In genomic region chr15:89591317-89591716, GRCm38 (mm10) we compare ENCODE assay signal across 8 mouse cellular contexts. TPM values are rescaled to one million over a fixed set of nuclear protein-coding genes. Genes with fewer than 3 reads are reported as not detected.
DNase-seq lines count a peak whose midpoint lies in the region; ATAC-seq and TF ChIP-seq lines count a peak whose summit lies in the region.

No protein-coding gene starts in this region.

- H3K36me3 ChIP-seq in kidney, embryonic 14.5 days (ENCODE audit: control insufficient read depth, insufficient read depth, low read length): peaks cover 8% of the 10 kb centered on the region; the same call in 1 of the 2 replicates
- peaks cover 7% of the 10 kb centered on the region; the same call in 1 of the 2 replicates for H3K36me3 ChIP-seq in forebrain, embryonic 15.5 days
- no peaks in the 10 kb centered on the region for H3K36me3 ChIP-seq in liver, postnatal 0 days (replicated peaks; ENCODE audit: insufficient read depth, low read length)

- no peak overlapping the region for H3K27ac ChIP-seq in kidney, embryonic 14.5 days (ENCODE audit: low read depth, low read length)
- peak overlapping the region; percentile 61 for H3K27ac ChIP-seq in forebrain, embryonic 15.5 days (replicated peaks)
- no peak overlapping the region for H3K27ac ChIP-seq in liver, postnatal 0 days (ENCODE audit: low read depth)

- H3K9ac ChIP-seq in kidney, embryonic 14.5 days (ENCODE audit: low read depth, low read length): peak overlapping the region; percentile 70
- H3K9ac ChIP-seq in forebrain, embryonic 15.5 days (replicated peaks): peak overlapping the region; percentile 53
- H3K9ac ChIP-seq in liver, postnatal 0 days (replicated peaks): peak overlapping the region; percentile 65

- peaks cover 8% of the 10 kb centered on the region; the same call in 1 of the 2 replicates for H3K4me1 ChIP-seq in kidney, embryonic 14.5 days (ENCODE audit: control insufficient read depth, insufficient read depth, low read length)
- peaks cover 15% of the 10 kb centered on the region for H3K4me1 ChIP-seq in forebrain, embryonic 15.5 days
- peaks cover 5% of the 10 kb centered on the region for H3K4me1 ChIP-seq in liver, postnatal 0 days (ENCODE audit: insufficient read depth)

- H3K4me3 ChIP-seq in kidney, embryonic 14.5 days (ENCODE audit: low read length): peak overlapping the region; percentile 93
- H3K4me3 ChIP-seq in forebrain, embryonic 15.5 days: peak overlapping the region; percentile 57
- H3K4me3 ChIP-seq in liver, postnatal 0 days (ENCODE audit: low read depth, low read length): peak overlapping the region; percentile 79

- TF ChIP-seq CTCF in liver, postnatal 0 days (IDR thresholded peaks at IDR 0.05; ENCODE audit: low read depth): no peak

- no peaks in the 10 kb centered on the region for H3K9me3 ChIP-seq in kidney, embryonic 14.5 days (ENCODE audit: control insufficient read depth, low read length)
- H3K9me3 ChIP-seq in forebrain, embryonic 15.5 days: no peaks in the 10 kb centered on the region
- no peaks in the 10 kb centered on the region for H3K9me3 ChIP-seq in liver, postnatal 0 days (ENCODE audit: low read length)

- no peaks in the 10 kb centered on the region for H3K27me3 ChIP-seq in kidney, embryonic 14.5 days (ENCODE audit: control insufficient read depth, insufficient read depth, low read length)
- H3K27me3 ChIP-seq in forebrain, embryonic 15.5 days: no peaks in the 10 kb centered on the region
- H3K27me3 ChIP-seq in liver, postnatal 0 days (ENCODE audit: insufficient read depth, low read length): no peaks in the 10 kb centered on the region

- intact Hi-C loops in left cerebral cortex, postnatal 36 days (cut with DNase I): no loop called here

- peak overlapping the region; percentile 72 for H3K4me2 ChIP-seq in kidney, embryonic 14.5 days (replicated peaks; ENCODE audit: low read depth, low read length)
- H3K4me2 ChIP-seq in forebrain, embryonic 15.5 days (replicated peaks): peak overlapping the region; percentile 71
- H3K4me2 ChIP-seq in liver, postnatal 0 days (ENCODE audit: low read depth, low read length): peak overlapping the region; percentile 86

- ATAC-seq in kidney, embryonic 14.5 days (ENCODE audit: low FRiP score, low TSS enrichment): peak; percentile 40
- ATAC-seq in forebrain, embryonic 15.5 days (replicated peaks): peak; percentile 24; the same call in 1 of the 2 replicates
- ATAC-seq in liver, postnatal 0 days: peak; percentile 37

- 2% methylated on average over 30 of the region's 30 CpGs for WGBS in kidney, embryonic 14.5 days
- 1% methylated on average over 30 of the region's 30 CpGs for WGBS in forebrain, embryonic 15.5 days
- 2% methylated on average over 30 of the region's 30 CpGs for WGBS in liver, postnatal 0 days (ENCODE audit: insufficient replicate concordance)

- no peak for DNase-seq in kidney, adult 9 months
- DNase-seq in adipocyte (ENCODE audit: low spot score): peak; percentile 8
- no peak for DNase-seq in liver, postnatal 0 days
- no peak for DNase-seq in left cerebral cortex, postnatal 36 days (ENCODE audit: low spot score in 2 of 2)
- no peak for DNase-seq in adrenal gland, postnatal 4 days (ENCODE audit: low spot score in 2 of 2)
- DNase-seq in adrenal gland, adult (ENCODE audit: inconsistent age in 2 of 2, low spot score in 1 of 2): no peak

- TF ChIP-seq EP300 in liver, postnatal 0 days (IDR thresholded peaks at IDR 0.05; ENCODE audit: low read depth): no peak

RNA-seq across cellular contexts. Expression of gene Rabl2, which starts 0.4 kb away (rescaled TPM):
- 66.2 and 66.9 TPM in 2 replicates for polyA plus RNA-seq in kidney, embryonic 14.5 days (2014; fragmentation: Nextera tagmentation; extraction: Ambion mirVana)
- 55.7 and 55.9 TPM in 2 replicates for polyA plus RNA-seq in forebrain, embryonic 15.5 days (2015; fragmentation: Nextera tagmentation; extraction: Ambion mirVana)
- polyA plus RNA-seq in liver, postnatal 0 days (2015; fragmentation: Nextera tagmentation; extraction: Ambion mirVana): 2.8 and 3.2 TPM in 2 replicates
- total RNA-seq in left cerebral cortex, postnatal 36 days (2021): 10 to 100 TPM; 30.4 to 42.5 TPM
- total RNA-seq in adrenal gland, postnatal 4 days (2021): 10 to 100 TPM; 17.3 to 18.3 TPM

RNA-seq across cellular contexts. Expression of gene Acr, which starts 23.2 kb away (rescaled TPM):
- 0.32 TPM in 1 of 2 replicates, not detected in the other for polyA plus RNA-seq in kidney, embryonic 14.5 days (2014; fragmentation: Nextera tagmentation; extraction: Ambion mirVana)
- 1.6 and 1.7 TPM in 2 replicates for polyA plus RNA-seq in forebrain, embryonic 15.5 days (2015; fragmentation: Nextera tagmentation; extraction: Ambion mirVana)
- 0.09 TPM in 1 of 2 replicates, not detected in the other for polyA plus RNA-seq in liver, postnatal 0 days (2015; fragmentation: Nextera tagmentation; extraction: Ambion mirVana)
- 1 to 10 TPM in 1 of 2 experiments, under 1 TPM in 1; 0.91 to 2.3 TPM for total RNA-seq in left cerebral cortex, postnatal 36 days (2021)
- 1 to 10 TPM; 1.9 to 2.8 TPM for total RNA-seq in adrenal gland, postnatal 4 days (2021)

Comparison
In these comparisons a context has a peak if more than half of its experiments do, and no peak if none do; other contexts are left out.
1. RNA of gene Rabl2, which starts 0.4 kb away (polyA plus RNA-seq): 66.2 to 66.9 TPM in kidney, embryonic 14.5 days and 55.7 to 55.9 TPM in forebrain, embryonic 15.5 days; 2.8 to 3.2 TPM in liver, postnatal 0 days; every median in the first group is over 10 times any median in the second.
2. Peak in every context shown above with its lines, with median percentiles within 50 percentile points of each other: ATAC-seq, H3K4me2 ChIP-seq, H3K4me3 ChIP-seq and H3K9ac ChIP-seq.